Mouse (Mus musculus) erythroblast, embryonic 14.5 days (primary cell): ENCODE data around the gene Foxred2.

Source experiments
- GATA1 ChIP-seq: IDR thresholded peaks from 2 replicates; pipeline ENCODE4 v1.6.1; 2012; ENCODE audit warnings: low read length, inconsistent platforms, mixed read lengths
- TAL1 ChIP-seq: IDR thresholded peaks from 3 replicates; pipeline ENCODE4 v1.6.1; 2012; ENCODE audit warnings: low read length, inconsistent platforms, mixed read lengths

GRCm38 (mm10) chr15:77958071-77958470 lies 1.5 kb upstream of the Foxred2 start:
- no peak for TF ChIP-seq GATA1
- TF ChIP-seq TAL1 = no peak
